Mouse (Mus musculus): ENCODE measurements around the gene Cacnb3.
A peak's percentile ranks its signal among the peaks of the same experiment; 100 is the strongest.

Cacnb3 gene

DNA sequence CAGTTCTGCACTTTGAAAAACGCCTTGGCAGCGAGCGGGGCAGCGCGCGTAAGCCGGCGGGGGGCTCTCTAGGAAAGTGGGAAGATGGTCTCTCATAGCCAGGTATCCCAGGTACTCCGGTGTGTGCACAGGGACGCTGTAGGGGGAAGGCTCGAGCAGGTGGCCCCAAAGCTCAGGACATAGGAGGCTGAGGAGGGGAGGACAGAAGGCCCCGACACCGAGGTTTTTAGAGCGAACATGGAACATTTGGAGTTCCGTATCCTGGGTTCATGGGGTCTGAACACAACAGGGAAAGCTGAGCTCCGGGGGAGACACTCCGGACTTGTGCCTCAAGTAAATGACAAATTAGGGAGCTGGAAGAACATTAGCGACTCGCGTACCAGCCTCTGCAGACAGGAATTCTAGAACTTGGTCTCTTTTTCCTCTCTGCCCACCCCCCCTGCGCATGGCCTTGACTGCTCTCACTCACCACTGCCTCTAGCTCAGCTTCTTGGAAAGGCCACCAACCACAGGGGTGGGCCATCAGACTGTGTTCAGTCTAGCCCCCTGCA is 4.7 kb downstream of the Cacnb3 start:
- DNase-seq (ENCODE audit: low spot score) = no peak

DNA sequence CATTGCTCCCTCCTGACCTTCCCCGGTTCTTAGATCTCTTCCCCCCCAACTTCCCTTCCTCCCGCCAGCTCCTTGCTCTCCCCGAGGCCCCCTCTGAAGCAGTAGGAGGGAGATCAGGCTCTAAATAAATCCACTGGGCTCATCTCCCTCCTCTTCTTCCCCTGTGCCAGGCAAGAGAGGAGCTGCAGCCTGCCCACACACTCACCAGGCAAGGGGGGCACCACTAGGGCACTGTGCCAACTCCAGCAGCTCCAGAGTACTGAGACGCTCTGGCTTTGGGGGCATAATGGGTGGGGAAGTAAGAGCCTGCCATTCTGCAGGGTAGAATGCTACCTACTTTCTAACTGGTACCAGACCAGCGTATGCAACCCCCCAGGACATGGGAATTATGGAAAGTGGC is 5.9 kb downstream of the Cacnb3 start:
- DNase-seq (ENCODE audit: low spot score) = no peak

DNA sequence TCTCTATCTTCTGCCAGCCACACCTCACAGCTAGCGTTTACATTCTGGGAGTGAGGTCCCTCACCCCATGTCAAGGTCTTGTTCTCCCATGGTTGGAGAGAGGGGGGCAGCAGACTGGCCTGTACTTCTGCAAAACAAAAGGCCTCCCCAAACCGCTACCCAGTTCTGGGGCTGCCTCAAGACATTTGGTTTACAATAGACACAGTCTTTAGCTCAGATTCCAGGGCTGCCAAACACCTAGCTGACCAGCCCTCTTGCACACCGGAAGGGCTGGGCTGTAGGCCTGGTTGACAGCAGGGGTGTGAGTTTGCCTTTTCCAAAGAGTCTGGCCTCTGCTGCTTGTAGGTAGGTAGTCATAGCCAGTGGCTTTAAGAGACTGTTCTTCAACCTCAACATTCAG is 6.5 kb downstream of the Cacnb3 start:
- DNase-seq (ENCODE audit: low spot score) = no peak

DNA sequence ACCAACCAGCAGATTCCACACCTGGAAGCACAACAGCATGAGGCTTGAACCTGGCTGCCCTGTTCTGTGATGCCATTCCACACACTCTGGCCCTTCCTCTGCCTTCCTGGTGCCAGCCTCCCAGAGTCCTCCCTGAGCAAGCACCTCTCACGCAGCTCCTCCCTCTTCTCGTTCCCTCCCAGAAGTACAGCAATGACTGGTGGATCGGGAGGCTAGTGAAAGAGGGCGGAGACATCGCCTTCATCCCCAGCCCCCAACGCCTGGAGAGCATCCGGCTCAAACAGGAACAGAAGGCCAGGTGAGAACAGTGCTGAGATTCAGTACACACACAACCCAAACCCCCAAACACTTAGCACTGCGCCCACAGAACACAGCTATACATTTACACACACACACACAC is 9.5 kb downstream of the Cacnb3 start:
- DNase-seq (ENCODE audit: low spot score) = no peak

DNA sequence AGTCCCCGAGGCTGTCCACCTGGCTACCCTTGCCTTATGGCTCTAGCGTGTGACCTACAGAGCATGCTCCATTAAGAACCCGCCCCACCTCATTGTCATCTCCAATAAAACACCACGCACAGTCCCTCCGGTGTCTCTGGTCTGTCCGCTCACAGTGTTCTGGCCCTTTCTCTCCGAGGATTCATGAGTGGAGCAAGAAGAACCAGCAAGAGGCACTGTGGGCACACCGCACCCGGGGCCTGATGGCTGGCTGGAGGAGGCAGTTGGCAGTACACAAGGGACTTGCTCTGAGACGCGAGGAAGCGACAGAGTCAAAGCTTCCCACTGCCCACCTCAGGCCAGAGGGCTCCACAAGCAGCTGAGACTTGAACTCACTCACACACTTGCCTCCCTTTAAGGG is 13.8 kb downstream of the Cacnb3 start:
- DNase-seq (ENCODE audit: low spot score) = no peak

DNA sequence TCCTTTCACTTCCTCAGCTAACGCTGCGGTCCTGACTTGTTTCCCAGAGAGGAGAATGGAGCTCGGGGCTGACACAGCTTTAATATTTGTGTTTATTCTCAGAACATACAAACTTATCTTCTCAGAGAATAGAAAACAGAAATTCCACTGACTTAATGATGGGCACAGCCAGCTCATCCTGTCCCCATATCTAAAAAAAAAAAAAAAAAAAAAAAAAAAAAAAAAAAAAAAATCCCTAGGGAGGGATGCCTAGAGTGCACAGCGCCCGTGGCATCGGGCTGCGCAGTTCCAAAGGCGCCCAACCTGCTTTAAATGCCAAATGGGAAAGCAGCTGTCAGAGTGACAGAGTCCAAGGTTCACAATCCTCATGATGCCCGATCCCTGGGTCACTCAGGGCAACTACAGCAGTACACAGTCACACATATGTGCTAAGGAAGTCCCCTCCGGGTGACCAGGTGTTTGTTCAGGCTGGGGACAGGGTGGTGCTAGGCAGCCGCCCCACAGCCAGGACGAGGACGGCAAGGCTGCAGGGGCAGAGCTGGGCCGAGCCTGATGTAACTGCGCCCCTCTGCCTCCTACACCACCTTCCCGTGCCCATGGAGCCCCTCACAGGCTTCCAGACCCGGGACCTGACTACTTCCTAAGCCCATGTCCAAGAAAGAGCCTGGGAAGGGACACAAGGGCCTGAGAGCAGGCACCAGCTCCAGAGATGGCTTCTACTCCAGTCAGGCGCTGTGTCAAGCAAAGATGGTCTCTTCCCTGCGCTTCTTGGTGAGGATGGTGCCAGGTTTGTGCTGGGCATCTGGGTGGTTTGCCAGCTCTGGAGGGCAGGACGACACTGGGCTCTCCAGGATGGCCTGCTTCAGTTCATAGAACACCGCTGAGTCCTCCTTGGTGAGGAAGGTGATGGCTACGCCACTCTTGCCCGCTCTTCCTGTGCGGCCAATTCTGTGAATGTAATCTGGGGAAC is 14.7 kb downstream of the Cacnb3 start:
- DNase-seq (ENCODE audit: low spot score) = no peak

GRCm38 (mm10) chr15:98646737-98647136 is 16.1 kb downstream of the Cacnb3 start:
- DNase-seq (ENCODE audit: low spot score) = no peak

DNA sequence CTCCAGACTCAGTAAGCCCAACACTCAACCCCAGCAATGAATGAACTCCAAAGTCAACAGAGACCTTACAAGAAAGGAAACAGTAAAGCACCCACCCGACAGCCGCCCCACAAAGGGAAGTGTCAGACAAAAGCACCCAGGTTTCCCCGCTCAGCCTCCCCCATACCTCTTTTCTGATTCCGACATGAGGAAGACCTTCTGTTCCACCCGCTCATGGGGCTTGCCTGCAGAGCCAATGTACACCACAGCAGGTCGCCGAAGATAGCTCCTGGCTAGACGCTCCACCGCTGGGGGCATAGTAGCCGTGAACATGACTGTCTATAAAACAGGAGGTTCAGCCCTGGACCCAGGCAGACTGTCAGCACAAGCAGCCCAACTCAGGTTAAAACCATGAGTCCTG is 16.7 kb downstream of the Cacnb3 start:
- no peak for DNase-seq (ENCODE audit: low spot score)

- DNase-seq (ENCODE audit: low spot score) = no peak
These were observed 17.4 kb downstream of the Cacnb3 start for GRCm38 (mm10) chr15:98648071-98648470.

GRCm38 (mm10) chr15:98651431-98651830 is 20.8 kb downstream of the Cacnb3 start:
- no peak for DNase-seq (ENCODE audit: low spot score)

DNA sequence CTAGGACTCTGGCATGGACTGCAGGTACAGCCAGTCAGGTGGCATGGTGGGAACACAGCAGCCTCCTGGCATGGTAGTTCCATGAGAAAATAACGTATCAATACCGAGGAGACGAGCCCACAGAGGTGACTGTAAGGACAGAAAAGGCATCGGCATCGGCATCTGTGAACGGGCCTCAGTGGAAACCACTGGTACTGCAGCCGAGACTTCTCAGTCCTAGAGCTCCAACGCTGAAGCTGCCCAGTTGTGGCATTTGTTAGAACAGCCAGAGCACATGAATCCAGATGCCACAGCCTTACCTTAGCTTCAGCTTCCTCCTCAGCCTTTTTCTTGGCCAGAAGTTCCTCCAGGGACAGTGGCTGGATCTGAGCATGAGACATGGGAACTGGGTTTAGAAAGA is 21.5 kb downstream of the Cacnb3 start:
- DNase-seq (ENCODE audit: low spot score) = no peak

GRCm38 (mm10) chr15:98656982-98657751 is 26.5 kb downstream of the Cacnb3 start:
- DNase-seq (ENCODE audit: low spot score) = no peak

GRCm38 (mm10) chr15:98662198-98662566 is 31.5 kb downstream of the Cacnb3 start:
- no peak for DNase-seq (ENCODE audit: low spot score)

GRCm38 (mm10) chr15:98662567-98663545 is 32.2 kb downstream of the Cacnb3 start, which contains the start of gene Ddx23:
Gene Ddx23, minus strand, starts transcription at chr15:98662894.
- peak; percentile 77 for DNase-seq (ENCODE audit: low spot score)

DNA sequence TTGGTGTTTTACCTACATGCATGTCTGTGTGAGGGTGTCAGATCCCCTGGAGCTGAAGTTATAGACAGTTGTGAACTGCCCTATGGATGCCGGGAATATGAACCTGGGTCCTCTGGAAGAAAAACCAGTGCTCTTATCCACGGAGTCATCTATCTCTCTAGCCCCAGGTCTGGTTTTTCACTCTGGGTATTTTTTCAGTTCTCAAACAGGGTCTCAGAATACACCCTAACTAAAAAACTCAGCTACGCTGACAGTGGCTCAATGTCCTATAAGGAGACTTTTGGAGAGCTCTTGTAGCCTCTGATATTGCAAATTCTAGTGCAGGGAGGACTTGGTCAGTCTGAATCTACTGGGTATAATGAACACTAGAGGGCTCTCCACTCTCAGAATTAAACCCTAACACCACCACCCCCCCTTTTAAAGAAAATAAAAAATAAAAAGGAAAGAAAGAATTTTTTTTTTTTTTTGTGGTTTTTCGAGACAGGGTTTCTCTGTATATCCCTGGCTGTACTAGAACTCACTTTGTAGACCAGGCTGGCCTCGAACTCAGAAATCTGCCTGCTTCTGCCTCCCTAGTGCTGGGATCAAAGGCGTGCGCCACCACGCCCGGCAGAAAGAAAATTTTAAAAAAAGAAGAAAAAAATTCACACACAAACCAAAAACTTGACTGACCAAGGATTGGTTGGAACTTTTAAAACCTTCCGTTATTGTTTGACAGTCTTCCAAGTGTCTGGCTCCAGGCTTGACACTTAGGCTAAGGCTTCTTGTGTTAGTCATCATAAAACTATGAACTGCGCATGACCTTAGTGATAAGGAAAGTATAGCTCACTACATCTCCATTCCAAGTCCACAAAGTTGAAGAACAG is 33.6 kb downstream of the Cacnb3 start:
- DNase-seq (ENCODE audit: low spot score) = no peak

DNA sequence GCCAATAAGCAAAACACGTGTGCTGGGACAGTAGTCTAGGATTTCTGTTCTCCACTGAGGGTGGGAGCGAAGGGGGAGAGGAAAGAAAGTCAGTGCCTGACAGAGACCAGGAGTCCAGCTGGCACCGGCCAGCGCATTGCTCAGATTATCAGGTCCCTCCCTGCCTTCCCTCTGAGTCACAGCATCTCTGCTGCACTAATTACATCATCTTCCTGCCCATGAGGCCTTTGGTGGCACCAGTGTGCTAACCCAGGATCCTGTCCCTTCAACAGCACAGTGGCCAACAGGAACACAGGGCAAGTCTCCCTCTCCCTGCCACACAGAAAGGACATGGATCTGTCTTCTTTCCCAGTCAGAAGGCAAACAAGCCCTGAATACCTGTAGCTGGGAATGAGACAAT is 42.0 kb downstream of the Cacnb3 start:
- no peak for DNase-seq (ENCODE audit: low spot score)

DNA sequence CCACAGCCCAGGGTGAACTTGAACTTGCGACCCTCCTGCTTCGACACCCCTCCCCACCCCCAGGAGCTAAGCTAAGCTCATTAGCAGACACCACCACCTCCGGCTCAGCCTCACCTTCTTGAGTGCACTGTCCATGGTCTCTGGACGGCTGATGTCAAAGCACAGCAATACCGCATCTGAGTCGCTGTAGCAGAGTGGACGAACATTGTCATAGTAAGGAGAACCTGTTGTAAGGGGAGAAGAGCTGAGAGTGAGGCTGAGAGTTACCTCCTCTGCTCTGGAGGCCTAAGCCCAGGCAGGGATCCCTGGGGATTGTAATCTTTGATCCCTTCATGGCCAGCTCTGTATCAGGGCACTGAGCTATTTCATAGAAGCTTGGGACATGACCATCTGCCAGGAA is 43.1 kb downstream of the Cacnb3 start:
- DNase-seq (ENCODE audit: low spot score) = no peak

DNA sequence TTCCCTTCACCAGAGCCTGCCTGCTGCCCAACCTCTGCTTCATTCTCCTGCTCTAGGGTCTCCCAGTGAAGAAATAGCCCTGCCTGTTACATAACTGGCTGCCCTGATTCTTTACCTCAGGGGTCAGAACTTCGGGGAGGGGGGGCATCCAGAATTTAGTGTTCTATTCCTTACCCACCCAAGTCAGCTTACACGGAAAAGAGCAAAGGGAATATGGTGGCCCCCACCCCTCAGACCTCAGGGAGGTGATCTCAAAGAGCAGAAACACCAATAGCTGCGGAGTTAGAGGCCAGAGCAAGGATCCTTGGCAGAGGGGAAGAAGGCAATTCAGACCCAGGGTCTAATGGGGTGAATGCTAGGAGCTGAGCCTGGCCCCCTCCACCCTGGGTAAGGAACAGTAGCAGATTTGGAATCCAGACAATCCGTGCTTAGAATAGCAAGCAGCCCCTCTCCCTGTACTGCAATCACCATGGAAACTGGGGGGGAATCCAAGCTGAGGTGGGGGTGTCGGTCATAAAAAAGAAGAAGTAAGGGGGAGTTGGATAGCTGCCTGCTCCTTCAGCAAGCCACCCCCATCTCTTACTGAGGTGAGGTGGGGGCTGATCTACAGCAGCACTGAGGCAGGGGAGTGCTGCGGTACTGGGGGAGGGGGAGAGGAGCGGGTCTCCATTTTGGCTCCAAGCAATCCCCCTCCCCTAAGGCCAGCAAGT is 43.8 kb downstream of the Cacnb3 start:
- DNase-seq (ENCODE audit: low spot score) = no peak

DNA sequence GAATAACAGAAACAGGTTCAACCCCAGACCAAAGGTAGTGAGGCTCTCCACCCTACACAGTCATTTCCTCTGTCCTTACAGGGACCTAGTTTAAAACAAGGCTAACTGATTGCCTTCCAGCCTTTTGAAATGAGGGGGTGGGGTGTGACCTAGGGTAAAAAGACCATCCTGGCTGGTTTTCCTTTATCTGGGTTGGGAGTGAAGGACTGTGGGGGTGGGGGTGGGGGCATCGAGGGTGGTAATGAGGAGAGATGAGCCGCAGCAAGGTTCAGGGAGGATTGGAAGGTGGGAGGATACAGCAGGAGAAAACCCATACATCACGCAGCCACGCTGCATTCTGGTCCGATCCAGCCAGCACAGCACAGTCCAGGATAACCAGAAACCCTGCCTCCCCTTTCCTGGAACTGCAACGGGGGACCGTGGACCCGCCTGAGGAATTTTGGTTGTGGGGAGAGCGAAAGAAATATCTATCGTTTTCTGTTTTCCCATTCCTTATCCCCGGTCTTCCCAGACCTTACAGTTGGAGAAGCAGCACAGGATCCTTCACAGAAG is 44.4 kb downstream of the Cacnb3 start:
- no peak for DNase-seq (ENCODE audit: low spot score)
